Mouse (Mus musculus): ENCODE measurements at regions not wholly inside any gene's neighbourhood (a gene's known extent, or its start where the extent isn't known, plus 50 kb on each side); places are given as distances from the start of the nearest gene placed in this dataset.

DNA sequence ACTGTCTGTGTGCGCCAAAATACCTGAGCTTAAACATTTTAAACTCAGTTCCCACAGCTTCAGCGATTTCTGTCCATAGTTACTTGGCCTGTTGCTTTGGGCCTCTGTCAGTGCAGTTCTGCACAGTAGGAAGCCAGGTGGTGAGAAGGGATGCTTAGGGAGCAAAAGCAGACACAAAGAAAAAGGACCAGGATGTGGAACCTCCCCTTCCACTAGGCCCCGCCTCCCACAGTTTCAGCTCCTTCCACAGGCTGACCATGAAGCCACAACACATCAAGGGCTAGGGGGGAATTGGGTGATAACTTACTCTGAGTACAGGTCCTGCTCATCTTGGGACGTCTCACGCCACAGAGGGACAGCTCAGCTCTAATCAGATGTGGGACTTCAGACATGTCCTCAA, 263.5 kb upstream of the Sdk2 start:
- DNase-seq (ENCODE audit: low spot score in 2 of 2): no peak

DNA sequence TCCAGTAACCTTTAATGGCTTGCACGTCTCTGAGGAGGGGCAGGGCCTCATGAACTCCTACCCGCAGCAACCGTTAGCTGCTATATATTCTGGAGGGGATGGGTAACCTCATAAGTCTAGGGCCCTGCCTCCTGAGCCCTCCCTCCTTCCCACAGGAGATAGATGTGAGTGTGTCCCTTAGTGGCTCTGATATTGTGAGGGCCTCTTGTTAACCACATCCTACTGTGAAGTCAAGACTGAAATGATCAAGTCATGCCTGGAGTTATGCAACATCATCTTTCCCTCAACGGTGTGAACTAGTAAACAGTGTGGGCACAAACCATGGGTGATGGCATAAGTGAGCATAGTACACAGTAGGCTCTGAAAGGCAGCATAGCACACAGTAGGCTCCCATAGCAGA, 255.8 kb upstream of the Sdk2 start:
- no peak for DNase-seq (ENCODE audit: low spot score in 2 of 2)

DNA sequence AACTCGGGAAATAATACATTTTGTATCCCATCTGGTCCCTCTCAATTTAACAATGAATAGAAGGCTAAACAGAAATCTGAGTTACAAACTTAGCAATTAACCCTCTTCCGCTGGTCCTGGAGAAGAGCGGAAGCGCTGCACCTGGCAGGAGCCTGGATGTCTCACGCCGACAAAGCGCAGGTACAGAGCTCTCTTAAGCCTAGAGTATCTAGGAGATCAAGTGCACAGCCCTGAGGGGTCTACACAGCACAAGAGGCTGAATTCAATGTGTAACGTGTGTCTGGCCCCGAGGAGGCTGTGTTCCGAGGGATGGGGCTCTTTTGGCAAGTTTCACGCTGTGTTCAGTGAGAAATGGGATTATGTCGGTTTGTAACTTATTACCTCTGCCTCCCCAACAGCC, 255.1 kb upstream of the Sdk2 start:
- no peak for DNase-seq (ENCODE audit: low spot score in 2 of 2)

- DNase-seq (ENCODE audit: low spot score in 2 of 2): no peak
These were observed 254.7 kb upstream of the Sdk2 start for GRCm38 (mm10) chr11:114321527-114321926.

DNA sequence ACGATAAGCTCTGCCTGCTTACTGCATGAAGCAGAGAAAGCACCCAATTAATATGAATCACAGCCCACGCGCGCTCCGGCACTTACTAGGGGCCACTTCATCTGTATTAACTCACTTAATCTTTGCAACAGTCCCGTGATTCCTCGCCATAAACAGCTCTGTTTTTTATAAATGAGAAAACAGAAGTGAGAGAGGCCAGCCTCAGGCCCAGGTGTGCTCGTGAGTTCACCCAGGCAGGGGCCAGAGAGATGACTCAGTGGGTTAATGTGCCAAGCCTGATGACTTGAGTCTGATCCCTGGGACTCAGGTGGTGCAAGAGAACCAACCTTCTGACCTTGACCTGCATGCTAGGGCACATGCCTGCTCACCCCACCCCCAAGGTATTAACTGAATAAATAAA, 248.4 kb upstream of the Sdk2 start:
- no peak for DNase-seq (ENCODE audit: low spot score in 2 of 2)

GRCm38 (mm10) chr11:114313652-114314051, 246.8 kb upstream of the Sdk2 start:
- DNase-seq (ENCODE audit: low spot score in 2 of 2): no peak

- no peak for DNase-seq (ENCODE audit: low spot score in 2 of 2)
These were observed 244.8 kb upstream of the Sdk2 start for GRCm38 (mm10) chr11:114311640-114312039.

DNA sequence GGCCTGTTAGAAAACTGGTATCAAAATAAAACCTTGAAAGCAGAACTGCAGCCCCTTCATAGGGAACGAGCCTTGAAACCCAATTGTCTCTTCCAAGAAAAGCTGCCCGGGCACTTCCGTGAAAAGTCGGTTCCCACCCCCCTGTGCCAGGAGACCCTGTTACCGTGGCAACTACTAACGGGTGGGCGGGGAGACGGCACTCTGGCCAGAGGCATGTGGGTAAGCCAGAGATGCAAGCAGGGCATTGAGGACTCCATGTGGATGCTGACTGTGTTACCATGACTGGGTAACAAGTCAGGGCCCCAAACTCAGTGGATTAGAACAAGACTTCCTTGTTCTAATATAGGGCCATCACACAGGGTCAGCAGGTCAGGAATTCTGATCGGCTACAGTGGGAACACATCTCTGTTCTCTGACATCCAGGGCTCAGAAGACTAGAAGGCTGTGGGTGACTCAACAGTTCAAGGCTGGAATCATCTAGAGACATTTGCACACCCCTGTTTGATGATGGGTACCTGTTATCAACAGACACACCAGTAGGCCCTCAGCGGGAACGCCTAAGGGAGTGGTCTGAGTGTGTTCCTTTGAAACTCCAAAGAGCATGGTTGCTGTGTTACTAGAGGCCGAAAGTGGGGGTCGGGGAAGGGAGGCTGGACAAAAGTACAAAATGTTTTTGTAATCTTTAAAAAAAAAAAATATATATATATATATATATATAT, 236.9 kb upstream of the Sdk2 start:
- peak in 1 of 2 experiments; percentile 21 for DNase-seq (ENCODE audit: low spot score in 2 of 2)

DNA sequence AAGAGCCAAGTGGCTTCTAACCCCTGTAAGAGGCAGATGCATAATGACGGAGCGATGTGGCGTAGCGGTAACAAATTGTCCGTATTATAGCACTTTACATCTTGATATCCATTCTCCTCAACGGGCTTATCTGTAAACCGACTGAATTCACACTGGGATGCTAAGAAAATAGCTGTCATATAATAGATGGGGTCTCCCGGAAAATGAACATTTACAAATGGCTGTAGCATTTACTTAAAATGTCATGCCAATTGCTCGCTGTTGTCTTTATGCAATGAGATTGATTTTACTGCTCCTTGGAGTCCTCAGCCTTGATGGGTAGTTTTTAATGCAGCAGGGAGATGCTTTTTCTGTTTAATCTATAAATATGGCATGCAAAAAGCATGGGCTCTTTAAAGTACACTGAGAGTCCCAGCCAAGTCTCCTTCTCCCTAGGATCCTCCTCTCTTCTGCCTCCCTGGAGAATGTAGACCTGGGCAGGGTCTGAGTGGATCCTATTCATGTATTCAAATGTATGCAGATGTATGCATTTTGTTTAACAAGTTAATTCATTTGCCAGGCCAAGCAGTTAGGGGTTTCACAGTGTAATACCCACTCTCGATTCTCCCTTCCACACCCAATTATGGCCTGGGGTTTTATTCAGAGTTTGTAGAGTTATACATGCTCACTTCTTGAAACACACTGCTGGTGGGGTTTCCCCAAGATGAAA, 233.9 kb upstream of the Sdk2 start:
- no peak for DNase-seq (ENCODE audit: low spot score in 2 of 2)

DNA sequence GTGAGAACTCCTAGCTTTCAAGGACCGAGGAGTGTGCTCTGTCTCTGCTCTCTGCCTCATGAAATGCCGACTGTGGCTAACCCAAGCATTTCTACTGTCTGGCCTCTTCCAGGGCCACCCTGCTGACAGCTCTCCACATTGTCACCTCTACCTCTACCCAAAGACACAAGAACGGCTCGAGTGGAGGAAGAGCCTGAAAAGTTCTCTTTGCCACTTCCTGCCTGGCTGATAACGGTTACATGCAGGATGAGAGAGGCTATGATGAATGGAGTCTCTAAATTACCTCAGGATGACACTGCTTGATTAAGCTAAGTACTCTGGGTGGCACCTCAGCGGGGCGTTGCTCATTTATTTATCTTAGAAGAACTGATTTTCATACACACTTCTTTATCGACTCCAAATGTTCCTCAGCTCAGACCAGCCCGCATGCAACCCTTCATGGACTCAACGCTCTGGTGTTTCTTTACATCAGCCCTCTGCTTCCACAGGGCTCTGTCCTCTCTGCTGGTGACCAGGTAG, 230.0 kb upstream of the Sdk2 start:
- DNase-seq (ENCODE audit: low spot score in 2 of 2): no peak

GRCm38 (mm10) chr11:114294511-114295250, 227.8 kb upstream of the Sdk2 start:
- no peak for DNase-seq (ENCODE audit: low spot score in 2 of 2)

- DNase-seq (ENCODE audit: low spot score in 2 of 2): no peak
These were observed 224.4 kb upstream of the Sdk2 start for GRCm38 (mm10) chr11:114291258-114291657.

GRCm38 (mm10) chr11:114289946-114290345, 223.1 kb upstream of the Sdk2 start:
- DNase-seq (ENCODE audit: low spot score in 2 of 2): no peak

DNA sequence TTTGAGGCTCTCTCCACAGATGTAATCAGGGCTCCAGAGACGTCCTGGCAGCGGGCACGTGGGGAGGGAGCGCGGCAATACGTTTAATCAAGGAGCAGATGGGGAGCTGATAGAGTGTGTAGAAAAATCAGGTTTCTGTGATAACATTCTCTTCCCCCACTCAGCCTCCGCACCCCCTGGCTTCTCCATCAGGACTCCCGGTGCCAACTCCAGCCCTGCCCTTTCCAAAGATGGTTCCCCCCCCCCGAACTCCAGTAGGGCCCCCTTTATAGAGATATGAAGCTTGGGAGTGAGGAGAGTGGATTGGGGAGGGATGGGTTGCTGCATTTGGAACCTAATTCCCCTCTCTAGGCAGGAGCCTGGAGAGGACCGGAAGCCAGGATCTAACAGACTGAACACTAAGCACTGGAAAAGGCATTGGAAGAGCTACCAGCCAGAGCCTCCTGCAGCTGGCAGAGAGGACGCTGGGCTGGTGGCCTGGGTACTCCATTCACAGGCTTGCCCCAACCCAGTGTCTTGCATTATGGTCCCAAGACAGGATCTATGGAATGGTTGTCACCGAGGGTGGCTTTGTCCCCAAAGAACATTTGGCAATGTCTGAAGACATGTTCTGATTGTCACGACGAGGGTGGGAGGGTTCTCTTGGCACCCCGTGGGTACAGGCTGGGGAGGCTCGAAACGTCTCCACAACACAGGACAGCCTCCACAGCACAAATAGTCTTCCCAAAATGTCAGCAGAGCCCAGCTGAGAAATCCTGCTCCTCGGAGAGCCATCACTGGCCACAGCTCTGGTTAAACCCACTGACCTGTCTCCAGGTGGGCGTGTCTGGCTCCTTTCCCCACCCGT, 218.2 kb upstream of the Sdk2 start:
- peak in 1 of 2 experiments; percentile 37 for DNase-seq (ENCODE audit: low spot score in 2 of 2)

DNA sequence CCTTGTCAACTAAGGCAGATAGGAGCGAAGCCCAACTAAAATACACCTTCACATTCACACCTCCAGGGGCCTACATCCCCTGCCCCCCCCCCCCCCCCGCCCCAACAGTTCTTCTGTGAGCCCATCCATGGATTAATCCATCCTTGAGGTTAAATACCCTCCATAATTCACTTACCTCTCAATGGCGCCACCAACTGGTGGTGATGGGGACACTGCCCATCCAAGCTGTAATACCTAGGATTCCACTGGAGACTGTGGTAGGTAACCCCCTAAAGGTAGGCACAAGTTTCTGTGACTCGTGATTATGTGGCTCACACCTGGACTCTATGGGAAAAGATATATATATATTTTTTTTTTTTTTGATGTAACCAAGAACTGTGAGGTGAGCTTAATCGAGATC, 216.4 kb upstream of the Sdk2 start:
- no peak for DNase-seq (ENCODE audit: low spot score in 2 of 2)

GRCm38 (mm10) chr11:114282566-114282965, 215.7 kb upstream of the Sdk2 start:
- no peak for DNase-seq (ENCODE audit: low spot score in 2 of 2)

DNA sequence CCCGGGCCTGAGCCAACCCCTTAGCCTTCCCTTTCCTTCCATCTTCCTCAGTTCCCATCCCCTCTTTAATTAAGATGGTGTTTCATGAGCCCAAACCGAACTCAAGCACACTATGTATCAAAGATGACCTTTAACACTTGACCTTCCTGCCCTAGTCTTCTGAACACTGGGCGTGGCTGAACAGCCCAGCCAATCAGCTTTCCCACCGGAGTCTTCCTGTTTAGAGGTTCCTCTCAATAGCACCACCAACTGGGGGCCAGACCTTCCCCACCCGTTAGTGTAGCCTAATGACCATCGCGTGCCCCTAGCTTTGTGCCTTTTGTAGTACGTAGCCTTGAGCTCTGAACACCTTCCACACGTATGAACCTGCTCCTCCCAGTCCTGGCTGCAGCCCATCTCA, 215.0 kb upstream of the Sdk2 start:
- no peak for DNase-seq (ENCODE audit: low spot score in 2 of 2)

DNA sequence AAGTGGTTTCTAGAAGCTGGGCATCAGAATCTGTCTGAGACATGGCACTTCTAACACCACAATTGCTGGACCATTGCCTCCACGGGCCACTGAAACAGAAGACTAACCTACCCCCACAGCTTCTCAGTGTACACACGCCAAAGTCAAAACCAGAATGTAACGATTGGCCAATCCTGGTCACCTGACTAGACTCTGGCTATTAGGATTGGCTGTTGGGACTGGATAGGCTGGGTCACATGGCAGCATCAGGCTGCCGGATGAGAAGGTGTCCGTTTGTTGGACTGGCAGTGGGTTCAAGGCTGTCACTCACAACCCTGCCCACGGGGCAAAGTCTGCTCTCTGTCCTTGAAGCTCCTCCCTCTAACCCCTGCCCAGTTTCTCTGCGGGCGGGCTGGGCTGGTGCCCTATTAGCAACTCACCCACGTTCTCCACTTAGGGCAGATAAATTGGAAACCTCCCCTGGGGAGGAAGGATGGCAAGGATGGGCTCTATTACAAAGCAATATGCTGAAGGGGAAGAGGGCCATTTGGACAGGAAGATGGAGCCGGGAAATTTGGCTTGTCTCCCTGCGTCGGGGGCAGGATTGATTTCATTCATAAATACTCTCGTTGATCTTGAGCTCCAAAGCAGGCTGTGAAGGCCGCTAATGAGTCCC, 214.3 kb upstream of the Sdk2 start:
- DNase-seq (ENCODE audit: low spot score in 2 of 2): no peak

DNA sequence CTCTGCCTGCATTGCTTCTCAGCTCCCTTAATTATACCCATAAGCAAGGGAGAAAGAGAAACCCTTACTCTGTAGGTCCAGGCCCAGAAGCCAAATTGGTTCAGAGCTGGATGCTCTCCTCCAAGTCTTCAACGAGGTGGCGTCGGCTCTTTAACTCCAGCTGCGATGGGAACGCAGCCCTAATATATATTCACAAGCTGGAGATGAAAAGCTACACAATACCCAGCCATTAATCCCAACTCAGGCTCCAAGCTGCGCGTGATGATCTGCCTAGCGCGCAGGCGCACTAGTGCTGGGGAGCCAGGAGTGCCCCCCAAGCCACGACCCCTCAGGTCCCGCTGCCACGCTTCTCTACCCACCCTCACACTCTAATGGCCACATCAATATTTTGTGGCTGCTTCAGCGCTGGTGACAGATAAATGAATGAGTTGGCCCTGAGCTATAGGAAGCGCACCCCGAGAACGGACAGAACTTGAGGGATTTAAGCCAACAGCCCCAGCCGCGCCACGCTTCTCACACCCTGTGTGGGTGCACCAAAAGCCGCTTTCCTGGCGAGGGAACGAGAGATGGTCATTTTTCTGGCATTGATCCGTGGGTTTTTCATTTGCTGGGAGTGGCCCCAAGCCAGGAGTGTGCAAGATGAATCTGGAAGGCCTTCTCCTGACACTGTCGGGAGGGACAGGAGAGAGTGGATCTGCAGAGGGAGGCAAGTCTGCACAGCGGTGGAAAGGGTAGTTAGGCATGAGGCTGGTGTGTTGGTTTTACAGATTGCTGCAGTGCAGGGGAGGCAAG, 210.9 kb upstream of the Sdk2 start:
- DNase-seq (ENCODE audit: low spot score in 2 of 2): no peak

DNA sequence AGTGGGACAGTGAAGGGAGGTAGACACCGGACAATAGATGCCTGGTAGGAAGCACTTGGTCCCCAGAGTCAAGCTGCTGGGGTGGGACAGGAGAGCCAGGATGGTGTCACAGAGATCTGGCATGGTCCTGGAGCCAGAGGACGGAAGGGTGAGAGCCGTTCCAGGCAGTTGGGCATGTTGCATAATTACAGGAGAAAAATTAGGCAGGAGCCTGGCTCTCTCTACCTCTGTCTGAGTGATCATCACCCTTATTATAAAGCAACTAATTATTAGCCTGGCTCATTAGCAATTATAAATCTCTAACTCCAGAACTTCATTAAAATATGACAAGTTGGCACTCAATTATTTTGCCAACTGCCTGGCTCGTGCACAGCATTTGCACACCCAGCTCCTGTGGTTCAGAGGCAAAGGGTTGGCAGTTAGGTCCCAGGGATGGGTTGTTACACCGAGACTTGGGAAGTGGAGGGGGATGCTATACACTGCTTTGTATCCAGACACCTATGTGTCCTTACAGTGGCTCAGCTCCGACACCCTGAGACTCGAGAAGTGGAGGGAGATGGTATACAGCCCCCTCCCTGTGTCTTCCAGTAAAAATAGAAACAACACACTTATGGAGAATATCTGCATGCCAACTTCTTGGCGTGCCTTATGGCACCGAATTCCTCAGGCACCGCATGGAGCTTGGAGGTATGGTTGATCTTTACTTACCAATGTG, 203.7 kb upstream of the Sdk2 start:
- DNase-seq (ENCODE audit: low spot score in 2 of 2): no peak
